Mouse (Mus musculus) midbrain, embryonic 11.5 days (tissue): ENCODE results near the gene Mrpl58. TPM values are rescaled to one million over a fixed set of nuclear protein-coding genes. Genes with fewer than 3 reads are reported as not detected.

Experiments used
- ATAC-seq: fragments of 200-750 bp; cut with Nextera tagmentation; 2 replicates; pipeline ENCODE4 v1.8.0; 2017; ENCODE audit warnings: moderate TSS enrichment, moderate library complexity; ENCODE audit not compliant: low FRiP score
- DNase-seq: peaks from one replicate; pipeline ENCODE4 v3.0.0; 2015; ENCODE audit warnings: low spot score; ENCODE audit errors: missing footprints
- H3K27ac ChIP-seq: fragments of 300-500 bp; sonication (generic); 2 replicates; pipeline ENCODE4 v1.5.1; 2014; ENCODE audit warnings: low read depth, low read length
- H3K27me3 ChIP-seq: fragments of 300-500 bp; sonication (generic); 2 replicates; pipeline ENCODE4 v1.6.1; 2014; ENCODE audit warnings: mild to moderate bottlenecking, low read length, moderate library complexity, mixed read lengths; ENCODE audit not compliant: control insufficient read depth, insufficient read depth
- H3K36me3 ChIP-seq: fragments of 300-500 bp; sonication (generic); 2 replicates; pipeline ENCODE4 v1.6.1; 2014; ENCODE audit warnings: mild to moderate bottlenecking, low read length, moderate library complexity, mixed read lengths; ENCODE audit not compliant: control insufficient read depth, insufficient read depth
- H3K4me1 ChIP-seq: fragments of 300-500 bp; sonication (generic); 2 replicates; pipeline ENCODE4 v1.6.1; 2014; ENCODE audit warnings: low read length; ENCODE audit not compliant: control insufficient read depth, insufficient read depth
- H3K4me2 ChIP-seq: fragments of 300-500 bp; sonication (generic); 2 replicates; pipeline ENCODE4 v1.6.1; 2014; ENCODE audit warnings: mild to moderate bottlenecking, moderate library complexity
- H3K4me3 ChIP-seq: fragments of 300-500 bp; sonication (generic); 2 replicates; pipeline ENCODE4 v1.5.1; 2014; ENCODE audit warnings: low read depth, low read length
- H3K9ac ChIP-seq: fragments of 300-500 bp; sonication (generic); 2 replicates; pipeline ENCODE4 v1.6.1; 2014; ENCODE audit warnings: low read length
- H3K9me3 ChIP-seq: fragments of 300-500 bp; sonication (generic); 2 replicates; pipeline ENCODE4 v1.6.1; 2016; ENCODE audit warnings: low read length; ENCODE audit not compliant: control insufficient read depth
- WGBS: fragments of 180-500 bp; shearing (Covaris S2); extraction: QIAGEN DNeasy Blood & Tissue Kit; methylation state at CpG from one replicate; pipeline ENCODE4 v1.1.7; 2014; 5-methylcytosine and 5-hydroxymethylcytosine counted together
- microRNA-seq: library from miRNA; unstranded; fragments of <30 nt; microRNA quantifications from one replicate; pipeline ENCODE4, GENCODE M21; 2017
- polyA plus RNA-seq: library from polyadenylated mRNA; unstranded; fragments of >200 nt; fragmentation: Nextera tagmentation; extraction: Ambion mirVana; gene quantifications from 2 replicates; pipeline ENCODE4 v1.2.1, GENCODE M21; 2014

The Mrpl58 gene
- polyA plus RNA-seq, 1 experiment from 2014 or later: 268 TPM

DNA sequence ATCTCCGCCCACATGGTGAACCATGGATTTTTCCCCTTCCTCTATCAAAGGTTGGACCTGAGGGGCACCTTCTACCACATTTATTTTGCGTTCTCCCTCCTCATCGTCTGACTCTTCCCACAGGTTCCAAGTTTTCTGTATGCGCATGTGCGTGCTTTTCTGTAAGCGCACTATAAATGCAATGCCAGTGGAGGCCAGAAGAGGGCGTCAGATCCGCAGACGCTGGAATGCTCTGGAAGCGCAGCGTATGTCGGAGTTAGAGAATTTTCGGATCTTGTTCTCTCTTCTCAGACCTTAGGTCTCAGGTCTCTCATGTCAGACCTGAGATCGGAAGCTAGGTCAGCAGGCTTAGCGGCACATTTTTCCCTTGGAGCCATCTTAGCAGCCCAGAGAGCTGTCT is 52.1 kb downstream of the Mrpl58 start:
- H3K4me2 ChIP-seq: no peak overlapping the region
- H3K27me3 ChIP-seq: no peaks in the 10 kb centered on the region
- no peak overlapping the region for H3K27ac ChIP-seq
- WGBS: 87% methylated on average over 15 of the region's 15 CpGs
- H3K9me3 ChIP-seq: no peaks in the 10 kb centered on the region
- no peaks in the 10 kb centered on the region for H3K4me1 ChIP-seq
- H3K36me3 ChIP-seq: no peaks in the 10 kb centered on the region
- H3K4me3 ChIP-seq: no peak overlapping the region
- no peak overlapping the region for H3K9ac ChIP-seq
- ATAC-seq (no peak), DNase-seq (no peak)

DNA sequence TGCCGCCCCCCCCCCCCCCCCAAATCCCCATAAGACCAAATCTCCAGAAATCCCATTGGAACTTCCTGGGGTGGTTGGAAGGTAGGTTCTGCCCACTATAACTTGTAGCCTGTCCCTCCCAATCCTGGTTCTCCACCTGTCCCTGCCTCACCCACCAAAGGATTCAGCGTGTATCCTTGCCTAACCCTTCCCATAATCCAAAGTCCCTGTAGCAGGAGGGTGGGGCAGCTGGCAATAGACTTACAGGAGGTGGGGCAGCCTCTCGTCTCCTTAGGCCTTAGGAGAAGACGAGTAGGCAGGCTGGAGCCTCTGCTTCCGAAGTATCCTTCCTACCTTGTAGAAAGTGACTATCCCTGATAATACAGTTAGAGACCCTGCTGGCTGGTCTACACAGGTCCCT is 52.6 kb downstream of the Mrpl58 start:
- Histone ChIP-seq H3K36me3 (no peaks in the 10 kb centered on the region), H3K9ac (no peak overlapping the region), H3K4me3 (no peak overlapping the region), H3K27me3 (no peaks in the 10 kb centered on the region), H3K4me2 (no peak overlapping the region), H3K27ac (no peak overlapping the region), H3K4me1 (no peaks in the 10 kb centered on the region), H3K9me3 (no peaks in the 10 kb centered on the region)
- whole genome bisulfite sequencing: 80% methylated on average over 5 of the region's 5 CpGs
- ATAC-seq (no peak), DNase-seq (no peak)

DNA sequence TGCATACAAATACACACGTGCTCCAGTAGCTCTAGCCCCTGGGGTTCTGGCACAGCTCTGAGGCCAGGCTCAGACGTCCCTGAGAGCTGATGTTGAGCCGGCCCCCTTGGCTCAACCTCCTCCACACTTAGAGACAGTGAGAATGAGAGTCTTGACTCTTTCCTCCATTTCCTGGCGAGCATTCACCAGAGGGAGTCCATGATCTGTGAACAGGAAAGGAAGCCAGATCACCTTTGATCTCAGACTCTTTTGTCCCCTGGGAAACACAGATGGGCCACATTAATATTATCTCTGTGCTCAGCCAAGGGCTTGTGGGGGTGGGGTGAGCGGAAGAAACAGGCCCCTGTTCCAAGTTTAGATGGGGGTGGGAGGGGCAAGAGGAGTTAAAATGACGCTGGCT is 53.9 kb downstream of the Mrpl58 start:
- 38% methylated on average over 6 of the region's 6 CpGs for WGBS
- no peaks in the 10 kb centered on the region for H3K36me3 ChIP-seq
- H3K4me2 ChIP-seq: no peak overlapping the region
- ATAC-seq: no peak
- no peak overlapping the region for H3K4me3 ChIP-seq
- H3K27me3 ChIP-seq: no peaks in the 10 kb centered on the region
- no peak overlapping the region for H3K9ac ChIP-seq
- no peak overlapping the region for H3K27ac ChIP-seq
- no peaks in the 10 kb centered on the region for H3K9me3 ChIP-seq
- DNase-seq: no peak
- no peaks in the 10 kb centered on the region for H3K4me1 ChIP-seq

DNA sequence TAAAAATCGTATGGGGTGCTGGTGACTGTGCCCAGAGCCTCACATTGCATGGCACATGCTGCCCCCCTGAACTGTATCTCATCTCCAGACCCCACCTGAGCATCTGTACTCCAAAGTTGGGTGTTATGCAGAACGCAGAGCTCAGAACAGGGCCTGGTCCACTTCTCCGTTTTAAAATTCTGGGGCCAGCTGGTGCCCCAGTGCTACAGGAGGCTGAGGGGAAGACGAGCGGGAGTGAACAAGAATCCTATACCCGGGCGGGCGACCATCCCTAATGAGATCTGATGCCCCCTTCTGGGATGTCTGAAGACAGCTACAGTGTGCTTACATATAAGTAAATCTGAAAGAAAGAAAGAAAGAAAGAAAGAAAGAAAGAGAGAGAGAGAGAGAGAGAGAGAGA is 57.4 kb downstream of the Mrpl58 start:
- ATAC-seq (no peak), DNase-seq (no peak)
- no peaks in the 10 kb centered on the region for H3K9me3 ChIP-seq
- H3K36me3 ChIP-seq: no peaks in the 10 kb centered on the region
- H3K4me2 ChIP-seq: no peak overlapping the region
- no peaks in the 10 kb centered on the region for H3K4me1 ChIP-seq
- WGBS: 18% methylated on average over 8 of the region's 8 CpGs
- no peak overlapping the region for H3K9ac ChIP-seq
- no peak overlapping the region for H3K27ac ChIP-seq
- H3K4me3 ChIP-seq: no peak overlapping the region
- H3K27me3 ChIP-seq: no peaks in the 10 kb centered on the region

DNA sequence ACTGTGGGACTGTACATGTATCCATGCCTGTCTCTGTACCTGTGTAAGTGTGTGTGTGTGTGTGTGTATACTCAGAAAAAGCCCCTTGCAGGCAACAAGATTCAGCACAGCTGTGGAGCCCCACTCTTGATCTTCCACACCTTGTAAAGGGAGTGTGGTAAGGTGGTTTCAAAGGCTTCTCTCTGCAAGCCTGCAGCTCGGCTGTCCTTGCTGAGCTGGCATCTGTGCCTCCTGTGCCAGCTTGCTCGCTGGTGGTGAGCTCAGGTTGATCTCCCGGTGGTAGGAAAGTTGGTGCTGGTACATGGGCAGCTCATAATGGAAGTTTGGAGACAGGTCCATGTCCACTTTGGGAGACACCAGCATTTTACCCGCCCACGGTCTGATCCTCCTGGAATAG is 58.3 kb downstream of the Mrpl58 start:
- Histone ChIP-seq H3K27ac (no peak overlapping the region), H3K4me2 (no peak overlapping the region), H3K9ac (no peak overlapping the region), H3K4me1 (no peaks in the 10 kb centered on the region), H3K36me3 (no peaks in the 10 kb centered on the region), H3K27me3 (no peaks in the 10 kb centered on the region), H3K4me3 (no peak overlapping the region), H3K9me3 (no peaks in the 10 kb centered on the region)
- WGBS: 77% methylated on average over 5 of the region's 5 CpGs
- no peak for ATAC-seq
- no peak for DNase-seq

Small RNA genes lying within 50 kb of the gene (microRNA-seq; reads per million reads assigned to microRNA genes)
- 0.76 reads per million for gene Mir3968

Other genes starting within 250 kb of the Mrpl58 start
- gene Slc9a3r1, start 240.4 kb upstream of the Mrpl58 start, polyA plus RNA-seq: 26.8 and 32.0 TPM in 2 replicates
- gene Tmem104, start 216.3 kb upstream of the Mrpl58 start, polyA plus RNA-seq: 6.2 and 9.2 TPM in 2 replicates
- gene Nat9, start 215.9 kb upstream of the Mrpl58 start, polyA plus RNA-seq: 17.7 and 19.2 TPM in 2 replicates
- 0.04 and 0.18 TPM in 2 replicates for gene Grin2c, start 136.5 kb upstream of the Mrpl58 start, polyA plus RNA-seq
- gene Fdxr, start 126.7 kb upstream of the Mrpl58 start, polyA plus RNA-seq: 11.2 and 12.7 TPM in 2 replicates
- 0.23 and 0.28 TPM in 2 replicates for gene Fads6, start 106.1 kb upstream of the Mrpl58 start, polyA plus RNA-seq
- gene Otop2, start 96.6 kb upstream of the Mrpl58 start, polyA plus RNA-seq: not detected in 2 replicates
- gene Ush1g, start 81.7 kb upstream of the Mrpl58 start, polyA plus RNA-seq: 0.08 TPM in 1 of 2 replicates, not detected in the other
- gene Otop3, start 69.0 kb upstream of the Mrpl58 start, polyA plus RNA-seq: 0.18 and 0.34 TPM in 2 replicates
- 17.8 and 18.3 TPM in 2 replicates for gene Hid1, start 36.0 kb upstream of the Mrpl58 start, polyA plus RNA-seq
- 20.6 and 20.9 TPM in 2 replicates for gene Cdr2l, start 21.8 kb upstream of the Mrpl58 start, polyA plus RNA-seq
- gene Atp5h, start 16.2 kb downstream of the Mrpl58 start, polyA plus RNA-seq: 886 and 917 TPM in 2 replicates
- 21.6 and 24.0 TPM in 2 replicates for gene Kctd2, start 16.4 kb downstream of the Mrpl58 start, polyA plus RNA-seq
- not detected in 2 replicates for gene Trim80, start 36.8 kb downstream of the Mrpl58 start, polyA plus RNA-seq
- gene Slc16a5, start 58.7 kb downstream of the Mrpl58 start, polyA plus RNA-seq: 0.14 TPM in 1 of 2 replicates, not detected in the other
- gene Armc7, start 71.9 kb downstream of the Mrpl58 start, polyA plus RNA-seq: 7.7 and 7.8 TPM in 2 replicates
- 68.3 and 69.8 TPM in 2 replicates for gene Nt5c, start 88.1 kb downstream of the Mrpl58 start, polyA plus RNA-seq
- 954 and 958 TPM in 2 replicates for gene Jpt1, start 110.6 kb downstream of the Mrpl58 start, polyA plus RNA-seq
- 1,615 and 1,739 TPM in 2 replicates for gene Sumo2, start 132.5 kb downstream of the Mrpl58 start, polyA plus RNA-seq
- 195 and 197 TPM in 2 replicates for gene Nup85, start 160.7 kb downstream of the Mrpl58 start, polyA plus RNA-seq
- 105 TPM in 2 replicates for gene Mrps7, start 200.2 kb downstream of the Mrpl58 start, polyA plus RNA-seq
- 18.7 and 25.1 TPM in 2 replicates for gene Gga3, start 200.3 kb downstream of the Mrpl58 start, polyA plus RNA-seq
- 14.0 and 16.4 TPM in 2 replicates for gene Mif4gd, start 209.2 kb downstream of the Mrpl58 start, polyA plus RNA-seq
- 20.3 and 24.0 TPM in 2 replicates for gene Slc25a19, start 224.5 kb downstream of the Mrpl58 start, polyA plus RNA-seq